In genomic region chr7:28358431-28358830, GRCm38 (mm10) we compare ENCODE assay signal across 10 mouse cellular contexts. TPM values are rescaled to one million over a fixed set of nuclear protein-coding genes. Genes with fewer than 3 reads are reported as not detected.
A peak's percentile ranks its signal among the peaks of the same experiment; 100 is the strongest.
DNase-seq lines count a peak whose midpoint lies in the region; ATAC-seq lines count a peak whose summit lies in the region.
"Had no signal": no experiment of that assay in that cellular context is flagged by ENCODE, and none has a peak within 500 bp of the region (broad histone marks: within the 10 kb centered on the region; RNA-seq: fewer than 3 reads in every experiment).

No protein-coding gene starts in this region.

- no peaks in the 10 kb centered on the region for H3K27me3 ChIP-seq in hindbrain, embryonic 13.5 days
- no peaks in the 10 kb centered on the region for H3K27me3 ChIP-seq in hindbrain, embryonic 16.5 days (replicated peaks; ENCODE audit: control insufficient read depth, insufficient read depth, low read length)
- H3K27me3 ChIP-seq in embryonic facial prominence, embryonic 12.5 days, result no peaks in the 10 kb centered on the region
- H3K27me3 ChIP-seq in intestine, embryonic 14.5 days (replicated peaks; ENCODE audit: control insufficient read depth, insufficient read depth, low read length), result no peaks in the 10 kb centered on the region
- H3K27me3 ChIP-seq in midbrain, embryonic 14.5 days (ENCODE audit: control insufficient read depth, insufficient read depth, low read length), result no peaks in the 10 kb centered on the region

- peak overlapping the region; percentile 49 for H3K27ac ChIP-seq in hindbrain, embryonic 13.5 days
- H3K27ac ChIP-seq in hindbrain, embryonic 16.5 days (ENCODE audit: low read depth, low read length), result no peak overlapping the region
- peak overlapping the region; percentile 80 for H3K27ac ChIP-seq in embryonic facial prominence, embryonic 12.5 days
- peak overlapping the region; percentile 58; the same call in 1 of the 2 replicates for H3K27ac ChIP-seq in intestine, embryonic 14.5 days (ENCODE audit: low read depth)
- peak overlapping the region; percentile 32; the same call in 1 of the 2 replicates for H3K27ac ChIP-seq in midbrain, embryonic 14.5 days (replicated peaks; ENCODE audit: low read depth, low read length)

- H3K9ac ChIP-seq in hindbrain, embryonic 13.5 days, result no peak overlapping the region
- no peak overlapping the region for H3K9ac ChIP-seq in hindbrain, embryonic 16.5 days (ENCODE audit: low read depth, low read length)
- no peak overlapping the region for H3K9ac ChIP-seq in embryonic facial prominence, embryonic 12.5 days
- H3K9ac ChIP-seq in intestine, embryonic 14.5 days (ENCODE audit: low read length), result 0 out of 2 replicates have a peak overlapping the region, but pooled peaks have one; percentile 4
- H3K9ac ChIP-seq in midbrain, embryonic 14.5 days (replicated peaks; ENCODE audit: low read length), result peak overlapping the region; percentile 31; the same call in 1 of the 2 replicates

- no peaks in the 10 kb centered on the region for H3K9me3 ChIP-seq in hindbrain, embryonic 13.5 days
- H3K9me3 ChIP-seq in hindbrain, embryonic 16.5 days (ENCODE audit: control insufficient read depth, low read length), result no peaks in the 10 kb centered on the region
- no peaks in the 10 kb centered on the region for H3K9me3 ChIP-seq in embryonic facial prominence, embryonic 12.5 days
- no peaks in the 10 kb centered on the region for H3K9me3 ChIP-seq in intestine, embryonic 14.5 days (ENCODE audit: control insufficient read depth, low read length)
- H3K9me3 ChIP-seq in midbrain, embryonic 14.5 days (ENCODE audit: control insufficient read depth, low read length), result no peaks in the 10 kb centered on the region
- H3K9me3 ChIP-seq: G1E had no signal

- 78% methylated on average over 7 of the region's 7 CpGs for WGBS in hindbrain, embryonic 13.5 days
- WGBS in hindbrain, embryonic 16.5 days, result 71% methylated on average over 7 of the region's 7 CpGs
- 61% methylated on average over 7 of the region's 7 CpGs for WGBS in embryonic facial prominence, embryonic 12.5 days
- WGBS in intestine, embryonic 14.5 days, result 43% methylated on average over 7 of the region's 7 CpGs
- WGBS in midbrain, embryonic 14.5 days, result 51% methylated on average over 7 of the region's 7 CpGs

- peaks cover 16% of the 10 kb centered on the region for H3K4me1 ChIP-seq in hindbrain, embryonic 13.5 days (replicated peaks)
- H3K4me1 ChIP-seq in hindbrain, embryonic 16.5 days (ENCODE audit: control insufficient read depth, insufficient read depth, low read depth, low read length), result 0 out of 2 replicates have a peak, but pooled peaks cover 5% of the 10 kb centered on the region
- H3K4me1 ChIP-seq in embryonic facial prominence, embryonic 12.5 days, result peaks cover 20% of the 10 kb centered on the region
- peaks cover 17% of the 10 kb centered on the region for H3K4me1 ChIP-seq in intestine, embryonic 14.5 days (replicated peaks; ENCODE audit: control insufficient read depth, insufficient read depth, low read length)
- H3K4me1 ChIP-seq in midbrain, embryonic 14.5 days (ENCODE audit: control insufficient read depth, insufficient read depth, low read length), result peaks cover 9% of the 10 kb centered on the region; the same call in 1 of the 2 replicates

- no peak for DNase-seq in intestine, embryonic 14.5 days (ENCODE audit: low spot score)
- DNase-seq in midbrain, embryonic 14.5 days, result no peak
- no peak for DNase-seq in Muller cell, postnatal 12 days (ENCODE audit: inconsistent ontology term)
- DNase-seq: right cerebral cortex, postnatal 14 days; thymus, postnatal 25 days had no signal

- ATAC-seq in hindbrain, embryonic 13.5 days (ENCODE audit: low FRiP score), result no peak
- ATAC-seq in hindbrain, embryonic 16.5 days, result no peak
- ATAC-seq in embryonic facial prominence, embryonic 12.5 days (ENCODE audit: insufficient number of reproducible peaks, insufficient read depth, low FRiP score, low TSS enrichment), result no peak
- ATAC-seq in intestine, embryonic 14.5 days (replicated peaks; ENCODE audit: low FRiP score, low TSS enrichment, low read depth), result no peak
- no peak for ATAC-seq in midbrain, embryonic 14.5 days (ENCODE audit: low FRiP score, low TSS enrichment)
- no peak for ATAC-seq in erythroid progenitor cell, adult 5-6 weeks (replicated peaks; ENCODE audit: low FRiP score, poor library complexity, severe bottlenecking)

- H3K36me3 ChIP-seq in hindbrain, embryonic 13.5 days, result peaks cover 63% of the 10 kb centered on the region
- peaks cover 18% of the 10 kb centered on the region for H3K36me3 ChIP-seq in hindbrain, embryonic 16.5 days (ENCODE audit: control insufficient read depth, insufficient read depth, low read length)
- H3K36me3 ChIP-seq in embryonic facial prominence, embryonic 12.5 days, result peaks cover 64% of the 10 kb centered on the region
- peaks cover 61% of the 10 kb centered on the region for H3K36me3 ChIP-seq in intestine, embryonic 14.5 days (ENCODE audit: control insufficient read depth, insufficient read depth, low read length)
- peaks cover 45% of the 10 kb centered on the region for H3K36me3 ChIP-seq in midbrain, embryonic 14.5 days (ENCODE audit: control insufficient read depth, insufficient read depth, low read length)

- no peak overlapping the region for H3K4me2 ChIP-seq in hindbrain, embryonic 13.5 days
- H3K4me2 ChIP-seq in hindbrain, embryonic 16.5 days (ENCODE audit: low read length), result no peak overlapping the region
- no peak overlapping the region for H3K4me2 ChIP-seq in embryonic facial prominence, embryonic 12.5 days (replicated peaks)
- H3K4me2 ChIP-seq in intestine, embryonic 14.5 days (ENCODE audit: low read length), result no peak overlapping the region
- no peak overlapping the region for H3K4me2 ChIP-seq in midbrain, embryonic 14.5 days (ENCODE audit: low read length)

- no peak overlapping the region for H3K4me3 ChIP-seq in hindbrain, embryonic 13.5 days
- no peak overlapping the region for H3K4me3 ChIP-seq in hindbrain, embryonic 16.5 days (ENCODE audit: low read length)
- no peak overlapping the region for H3K4me3 ChIP-seq in embryonic facial prominence, embryonic 12.5 days
- H3K4me3 ChIP-seq in intestine, embryonic 14.5 days (ENCODE audit: low read depth, low read length), result no peak overlapping the region
- H3K4me3 ChIP-seq in midbrain, embryonic 14.5 days (replicated peaks; ENCODE audit: low read depth, low read length), result no peak overlapping the region

RNA-seq across cellular contexts. Expression of gene Rps16, which starts 8.0 kb away (rescaled TPM):
- 537 and 543 TPM in 2 replicates for polyA plus RNA-seq in hindbrain, embryonic 13.5 days (2015; fragmentation: Nextera tagmentation; extraction: Ambion mirVana)
- polyA plus RNA-seq in hindbrain, embryonic 16.5 days (2015; fragmentation: Nextera tagmentation; extraction: Ambion mirVana), result 430 and 440 TPM in 2 replicates
- polyA plus RNA-seq in embryonic facial prominence, embryonic 12.5 days (2016; fragmentation: Nextera tagmentation; extraction: Ambion mirVana), result 836 and 855 TPM in 2 replicates
- 1,380 and 1,495 TPM in 2 replicates for polyA plus RNA-seq in intestine, embryonic 14.5 days (2014; fragmentation: Nextera tagmentation; extraction: Ambion mirVana)
- polyA plus RNA-seq in midbrain, embryonic 14.5 days (2014; fragmentation: Nextera tagmentation; extraction: Ambion mirVana), result 580 and 617 TPM in 2 replicates
- total RNA-seq in erythroid progenitor cell, adult 5-6 weeks (2015; ENCODE audit: low replicate concordance), result 892 and 1,114 TPM in 2 replicates
- 132 and 239 TPM in 2 replicates for total RNA-seq in erythroid progenitor cell, adult 5-6 weeks (2017; ENCODE audit: low replicate concordance)

RNA-seq across cellular contexts. Expression of gene Plekhg2, which starts 14.0 kb away (rescaled TPM):
- polyA plus RNA-seq in hindbrain, embryonic 13.5 days (2015; fragmentation: Nextera tagmentation; extraction: Ambion mirVana), result 32.0 and 34.6 TPM in 2 replicates
- polyA plus RNA-seq in hindbrain, embryonic 16.5 days (2015; fragmentation: Nextera tagmentation; extraction: Ambion mirVana), result 18.8 and 26.7 TPM in 2 replicates
- polyA plus RNA-seq in embryonic facial prominence, embryonic 12.5 days (2016; fragmentation: Nextera tagmentation; extraction: Ambion mirVana), result 114 and 121 TPM in 2 replicates
- 54.3 and 68.4 TPM in 2 replicates for polyA plus RNA-seq in intestine, embryonic 14.5 days (2014; fragmentation: Nextera tagmentation; extraction: Ambion mirVana)
- 17.7 and 22.9 TPM in 2 replicates for polyA plus RNA-seq in midbrain, embryonic 14.5 days (2014; fragmentation: Nextera tagmentation; extraction: Ambion mirVana)
- 2.1 and 5.8 TPM in 2 replicates for total RNA-seq in erythroid progenitor cell, adult 5-6 weeks (2015; ENCODE audit: low replicate concordance)
- total RNA-seq in erythroid progenitor cell, adult 5-6 weeks (2017; ENCODE audit: low replicate concordance), result 1.0 and 3.1 TPM in 2 replicates

RNA-seq across cellular contexts. Expression of gene Supt5, which starts 19.9 kb away (rescaled TPM):
- polyA plus RNA-seq in hindbrain, embryonic 13.5 days (2015; fragmentation: Nextera tagmentation; extraction: Ambion mirVana), result 92.1 and 97.7 TPM in 2 replicates
- polyA plus RNA-seq in hindbrain, embryonic 16.5 days (2015; fragmentation: Nextera tagmentation; extraction: Ambion mirVana), result 94.9 and 112 TPM in 2 replicates
- 106 TPM in 2 replicates for polyA plus RNA-seq in embryonic facial prominence, embryonic 12.5 days (2016; fragmentation: Nextera tagmentation; extraction: Ambion mirVana)
- polyA plus RNA-seq in intestine, embryonic 14.5 days (2014; fragmentation: Nextera tagmentation; extraction: Ambion mirVana), result 74.5 and 78.9 TPM in 2 replicates
- polyA plus RNA-seq in midbrain, embryonic 14.5 days (2014; fragmentation: Nextera tagmentation; extraction: Ambion mirVana), result 62.6 and 80.6 TPM in 2 replicates
- 33.5 and 37.8 TPM in 2 replicates for total RNA-seq in erythroid progenitor cell, adult 5-6 weeks (2015; ENCODE audit: low replicate concordance)
- 34.3 and 43.0 TPM in 2 replicates for total RNA-seq in erythroid progenitor cell, adult 5-6 weeks (2017; ENCODE audit: low replicate concordance)

RNA-seq across cellular contexts. Expression of gene Zfp36, which starts 21.6 kb away (rescaled TPM):
- 4.6 and 4.9 TPM in 2 replicates for polyA plus RNA-seq in hindbrain, embryonic 13.5 days (2015; fragmentation: Nextera tagmentation; extraction: Ambion mirVana)
- 3.9 and 4.0 TPM in 2 replicates for polyA plus RNA-seq in hindbrain, embryonic 16.5 days (2015; fragmentation: Nextera tagmentation; extraction: Ambion mirVana)
- 7.8 and 8.6 TPM in 2 replicates for polyA plus RNA-seq in embryonic facial prominence, embryonic 12.5 days (2016; fragmentation: Nextera tagmentation; extraction: Ambion mirVana)
- 19.0 and 21.9 TPM in 2 replicates for polyA plus RNA-seq in intestine, embryonic 14.5 days (2014; fragmentation: Nextera tagmentation; extraction: Ambion mirVana)
- 1.8 and 3.4 TPM in 2 replicates for polyA plus RNA-seq in midbrain, embryonic 14.5 days (2014; fragmentation: Nextera tagmentation; extraction: Ambion mirVana)
- total RNA-seq in erythroid progenitor cell, adult 5-6 weeks (2015; ENCODE audit: low replicate concordance), result 39.8 and 50.5 TPM in 2 replicates
- 3.9 and 6.4 TPM in 2 replicates for total RNA-seq in erythroid progenitor cell, adult 5-6 weeks (2017; ENCODE audit: low replicate concordance)

RNA-seq across cellular contexts. Expression of gene Med29, which starts 34.1 kb away (rescaled TPM):
- 43.7 and 44.8 TPM in 2 replicates for polyA plus RNA-seq in hindbrain, embryonic 13.5 days (2015; fragmentation: Nextera tagmentation; extraction: Ambion mirVana)
- polyA plus RNA-seq in hindbrain, embryonic 16.5 days (2015; fragmentation: Nextera tagmentation; extraction: Ambion mirVana), result 42.7 and 47.2 TPM in 2 replicates
- polyA plus RNA-seq in embryonic facial prominence, embryonic 12.5 days (2016; fragmentation: Nextera tagmentation; extraction: Ambion mirVana), result 51.1 and 52.0 TPM in 2 replicates
- 53.3 and 60.2 TPM in 2 replicates for polyA plus RNA-seq in intestine, embryonic 14.5 days (2014; fragmentation: Nextera tagmentation; extraction: Ambion mirVana)
- 38.3 and 47.9 TPM in 2 replicates for polyA plus RNA-seq in midbrain, embryonic 14.5 days (2014; fragmentation: Nextera tagmentation; extraction: Ambion mirVana)
- 0.84 and 13.0 TPM in 2 replicates for total RNA-seq in erythroid progenitor cell, adult 5-6 weeks (2015; ENCODE audit: low replicate concordance)
- 2.6 and 4.4 TPM in 2 replicates for total RNA-seq in erythroid progenitor cell, adult 5-6 weeks (2017; ENCODE audit: low replicate concordance)

Comparison
In these comparisons a context has a peak if more than half of its experiments do, and no peak if none do; other contexts are left out.
1. H3K9ac ChIP-seq: peak in intestine, embryonic 14.5 days (single experiment) and midbrain, embryonic 14.5 days (single experiment); none in hindbrain, embryonic 13.5 days (single experiment), hindbrain, embryonic 16.5 days (single experiment) and embryonic facial prominence, embryonic 12.5 days (single experiment).